Mouse (Mus musculus): ENCODE data around the gene Phip. TPM values are rescaled to one million over a fixed set of nuclear protein-coding genes. Genes with fewer than 3 reads are reported as not detected.

Phip gene
- polyA plus RNA-seq, 1 experiment: 25.3 TPM

DNA sequence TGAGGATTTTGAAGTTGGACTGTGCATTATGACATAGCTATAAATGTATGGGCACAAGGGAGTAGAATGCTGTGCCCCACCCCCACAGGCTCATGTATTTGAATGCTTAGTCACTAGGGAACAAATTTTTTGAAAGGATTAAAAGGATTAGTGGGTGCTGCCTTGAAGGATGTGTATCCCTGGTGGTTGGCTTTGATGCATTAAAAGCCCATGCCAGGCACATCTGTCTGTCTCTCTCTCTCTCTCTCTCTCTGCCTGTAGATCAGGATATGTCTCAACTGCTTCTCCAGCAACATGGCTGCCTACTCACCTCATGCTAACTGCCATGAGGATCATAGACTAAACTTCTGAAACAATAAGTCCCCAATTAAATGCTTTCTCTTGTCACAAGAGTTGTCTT lies 23.0 kb downstream of the Phip start:
- Histone ChIP-seq H3K4me3 (replicated peaks; ENCODE audit: control insufficient read depth, low read depth, low read length) (no peak overlapping the region), H3K27ac (ENCODE audit: control insufficient read depth, insufficient read depth, low read depth, low read length, poor library complexity) (no peak overlapping the region), H3K4me1 (ENCODE audit: control insufficient read depth, insufficient read depth, low read length) (no peaks in the 10 kb centered on the region)
- no peak for TF ChIP-seq CTCF (IDR thresholded peaks at IDR 0.05; ENCODE audit: control insufficient read depth, insufficient read depth, low read length)
- no peak for TF ChIP-seq POLR2A (IDR thresholded peaks at IDR 0.05; ENCODE audit: borderline replicate concordance, control insufficient read depth, low read depth, low read length)

DNA sequence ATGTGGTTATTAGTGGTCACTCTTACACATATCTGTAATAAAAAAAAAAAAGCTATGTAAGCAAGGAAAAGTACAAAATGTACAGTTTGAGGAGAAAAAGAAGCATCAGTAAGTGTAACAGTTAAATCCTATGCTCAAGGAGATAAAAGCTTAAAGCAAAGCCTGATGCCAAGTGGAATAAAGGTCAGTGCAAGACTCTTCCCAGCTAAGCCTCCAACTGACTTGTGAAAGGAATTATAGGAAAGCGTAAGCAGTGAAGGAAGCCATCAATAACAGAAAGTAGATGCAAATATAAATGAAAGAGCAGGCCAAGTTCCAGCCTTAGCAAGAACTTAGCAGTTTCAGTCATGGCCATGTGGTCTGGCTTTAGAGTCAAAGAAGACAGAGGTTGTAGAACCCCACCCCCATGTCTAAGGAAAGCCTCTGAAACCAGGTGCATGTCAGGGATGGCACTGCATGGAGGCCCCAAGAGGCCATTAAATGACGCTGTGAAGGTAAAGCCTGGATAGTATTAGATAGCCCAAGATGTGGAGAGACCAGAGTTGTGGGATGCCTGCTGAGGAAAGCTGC lies 23.8 kb downstream of the Phip start:
- Histone ChIP-seq H3K4me1 (ENCODE audit: control insufficient read depth, insufficient read depth, low read length) (no peaks in the 10 kb centered on the region), H3K27ac (ENCODE audit: control insufficient read depth, insufficient read depth, low read depth, low read length, poor library complexity) (no peak overlapping the region), H3K4me3 (replicated peaks; ENCODE audit: control insufficient read depth, low read depth, low read length) (no peak overlapping the region)
- WGBS: 94% methylated on average over 2 of the region's 2 CpGs
- TF ChIP-seq CTCF (IDR thresholded peaks at IDR 0.05; ENCODE audit: control insufficient read depth, insufficient read depth, low read length) (no peak), POLR2A (IDR thresholded peaks at IDR 0.05; ENCODE audit: borderline replicate concordance, control insufficient read depth, low read depth, low read length) (no peak)

GRCm38 (mm10) chr9:82907246-82907645 lies 68.1 kb downstream of the Phip start:
- 95% methylated on average over 7 of the region's 7 CpGs for WGBS
- no peak for TF ChIP-seq POLR2A (IDR thresholded peaks at IDR 0.05; ENCODE audit: borderline replicate concordance, control insufficient read depth, low read depth, low read length)
- no peak for TF ChIP-seq CTCF (IDR thresholded peaks at IDR 0.05; ENCODE audit: control insufficient read depth, insufficient read depth, low read length)
- no peak overlapping the region for H3K4me3 ChIP-seq (replicated peaks; ENCODE audit: control insufficient read depth, low read depth, low read length)
- no peaks in the 10 kb centered on the region for H3K4me1 ChIP-seq (ENCODE audit: control insufficient read depth, insufficient read depth, low read length)
- H3K27ac ChIP-seq (ENCODE audit: control insufficient read depth, insufficient read depth, low read depth, low read length, poor library complexity): no peak overlapping the region

- Histone ChIP-seq H3K27ac (ENCODE audit: control insufficient read depth, insufficient read depth, low read depth, low read length, poor library complexity) (no peak overlapping the region), H3K4me1 (ENCODE audit: control insufficient read depth, insufficient read depth, low read length) (no peaks in the 10 kb centered on the region), H3K4me3 (replicated peaks; ENCODE audit: control insufficient read depth, low read depth, low read length) (no peak overlapping the region)
- TF ChIP-seq POLR2A (IDR thresholded peaks at IDR 0.05; ENCODE audit: borderline replicate concordance, control insufficient read depth, low read depth, low read length) (no peak), CTCF (IDR thresholded peaks at IDR 0.05; ENCODE audit: control insufficient read depth, insufficient read depth, low read length) (no peak)
Observed at GRCm38 (mm10) chr9:82888645-82889044, 86.7 kb downstream of the Phip start.

DNA sequence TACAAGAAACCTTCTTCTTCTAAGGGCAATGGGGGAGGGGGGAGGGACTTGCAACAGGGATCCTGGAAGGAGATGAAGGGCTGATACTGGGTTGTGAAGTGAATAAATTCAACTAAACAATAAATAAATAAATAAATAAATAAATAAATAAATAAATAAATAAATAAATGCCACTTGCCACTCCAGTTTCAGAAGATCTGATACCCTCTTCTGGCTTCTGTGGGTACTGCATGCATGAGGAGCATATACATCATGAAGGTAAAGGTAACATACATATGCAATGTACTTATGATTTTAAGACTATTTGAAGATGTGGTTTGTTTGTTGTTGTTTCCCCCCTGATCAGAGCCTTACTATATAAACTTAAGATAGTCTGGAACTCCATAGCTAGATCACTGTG lies 91.1 kb downstream of the Phip start:
- Histone ChIP-seq H3K4me1 (ENCODE audit: control insufficient read depth, insufficient read depth, low read length) (no peaks in the 10 kb centered on the region), H3K4me3 (replicated peaks; ENCODE audit: control insufficient read depth, low read depth, low read length) (no peak overlapping the region), H3K27ac (ENCODE audit: control insufficient read depth, insufficient read depth, low read depth, low read length, poor library complexity) (no peak overlapping the region)
- TF ChIP-seq POLR2A (IDR thresholded peaks at IDR 0.05; ENCODE audit: borderline replicate concordance, control insufficient read depth, low read depth, low read length): no peak
- no peak for TF ChIP-seq CTCF (IDR thresholded peaks at IDR 0.05; ENCODE audit: control insufficient read depth, insufficient read depth, low read length)

DNA sequence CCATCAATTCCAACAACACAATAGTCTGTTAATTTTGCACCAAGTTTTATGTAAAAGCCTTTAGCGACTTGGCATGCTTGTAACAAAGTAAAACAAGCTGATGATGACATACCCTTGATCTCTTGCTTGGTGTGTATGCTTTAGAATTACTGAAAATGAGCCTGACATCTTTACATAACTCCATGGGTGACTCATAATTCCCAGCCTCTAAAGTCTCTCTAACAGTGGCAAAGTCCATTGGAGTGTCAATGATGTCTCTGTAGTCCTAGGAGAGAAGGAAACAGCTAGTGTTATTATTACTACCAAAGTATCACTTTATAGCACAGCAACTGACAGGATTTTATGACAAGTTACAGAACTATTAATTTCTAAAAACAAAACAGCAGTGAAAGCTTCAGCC lies 98.2 kb downstream of the Phip start:
- Histone ChIP-seq H3K4me3 (replicated peaks; ENCODE audit: control insufficient read depth, low read depth, low read length) (no peak overlapping the region), H3K27ac (ENCODE audit: control insufficient read depth, insufficient read depth, low read depth, low read length, poor library complexity) (no peak overlapping the region), H3K4me1 (ENCODE audit: control insufficient read depth, insufficient read depth, low read length) (no peaks in the 10 kb centered on the region)
- WGBS: 76% methylated on average over 1 of the region's 1 CpGs
- TF ChIP-seq POLR2A (IDR thresholded peaks at IDR 0.05; ENCODE audit: borderline replicate concordance, control insufficient read depth, low read depth, low read length): no peak
- TF ChIP-seq CTCF (IDR thresholded peaks at IDR 0.05; ENCODE audit: control insufficient read depth, insufficient read depth, low read length): no peak

- 93% methylated on average over 3 of the region's 3 CpGs for WGBS
- TF ChIP-seq POLR2A (IDR thresholded peaks at IDR 0.05; ENCODE audit: borderline replicate concordance, control insufficient read depth, low read depth, low read length) (no peak), CTCF (IDR thresholded peaks at IDR 0.05; ENCODE audit: control insufficient read depth, insufficient read depth, low read length) (no peak)
- no peak overlapping the region for H3K27ac ChIP-seq (ENCODE audit: control insufficient read depth, insufficient read depth, low read depth, low read length, poor library complexity)
Observed at GRCm38 (mm10) chr9:82867698-82868097, 107.6 kb downstream of the Phip start.

DNA sequence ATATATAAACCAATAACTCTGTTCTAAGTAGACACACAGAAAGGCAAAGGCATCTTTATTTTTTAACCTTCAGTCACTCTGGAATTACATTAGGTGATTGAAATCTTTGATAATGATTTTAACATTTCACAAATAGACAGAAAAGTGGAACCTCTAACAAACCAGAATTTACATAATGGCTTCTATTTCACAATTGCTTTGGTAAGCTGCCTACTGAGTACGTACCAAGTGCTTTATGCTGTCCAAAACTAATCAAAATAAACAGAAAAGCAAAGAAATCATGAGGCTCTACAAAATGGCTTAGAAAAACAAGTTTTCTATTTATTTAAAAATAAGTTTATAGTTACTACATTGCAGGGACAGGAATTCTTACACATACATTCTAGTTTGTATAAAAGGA lies 109.2 kb downstream of the Phip start:
- Histone ChIP-seq H3K4me3 (replicated peaks; ENCODE audit: control insufficient read depth, low read depth, low read length) (no peak overlapping the region), H3K27ac (ENCODE audit: control insufficient read depth, insufficient read depth, low read depth, low read length, poor library complexity) (no peak overlapping the region), H3K4me1 (ENCODE audit: control insufficient read depth, insufficient read depth, low read length) (no peaks in the 10 kb centered on the region)
- WGBS: 58% methylated on average over 1 of the region's 1 CpGs
- no peak for TF ChIP-seq POLR2A (IDR thresholded peaks at IDR 0.05; ENCODE audit: borderline replicate concordance, control insufficient read depth, low read depth, low read length)
- no peak for TF ChIP-seq CTCF (IDR thresholded peaks at IDR 0.05; ENCODE audit: control insufficient read depth, insufficient read depth, low read length)

More at GRCm38 (mm10) chr9:82867698-82868097, 107.6 kb downstream of the Phip start:
- Histone ChIP-seq H3K4me1 (ENCODE audit: control insufficient read depth, insufficient read depth, low read length) (no peaks in the 10 kb centered on the region), H3K4me3 (replicated peaks; ENCODE audit: control insufficient read depth, low read depth, low read length) (no peak overlapping the region)
